Mouse (Mus musculus) hindbrain, embryonic 16.5 days (tissue): Measurements from ENCODE around the gene Slc38a9. TPM values are rescaled to one million over a fixed set of nuclear protein-coding genes. Genes with fewer than 3 reads are reported as not detected.

Experiments used
- ATAC-seq: fragments of 200-750 bp; cut with Nextera tagmentation; 2 replicates; pipeline ENCODE4 v1.8.0; 2017; ENCODE audit warnings: moderate TSS enrichment, moderate library complexity
- H3K27ac ChIP-seq: fragments of 300-500 bp; sonication (generic); 2 replicates; pipeline ENCODE4 v1.5.1; 2014; ENCODE audit warnings: low read depth, mild to moderate bottlenecking, control low read depth, low read length, moderate library complexity
- H3K27me3 ChIP-seq: fragments of 300-500 bp; sonication (generic); replicated peaks from 2 replicates; pipeline ENCODE4 v1.6.1; 2014; ENCODE audit warnings: low read length; ENCODE audit not compliant: control insufficient read depth, insufficient read depth
- H3K36me3 ChIP-seq: fragments of 300-500 bp; sonication (generic); 2 replicates; pipeline ENCODE4 v1.6.1; 2014; ENCODE audit warnings: mild to moderate bottlenecking, low read length, moderate library complexity, mixed read lengths; ENCODE audit not compliant: control insufficient read depth, insufficient read depth
- H3K4me1 ChIP-seq: fragments of 300-500 bp; sonication (generic); 2 replicates; pipeline ENCODE4 v1.6.1; 2014; ENCODE audit warnings: low read depth, low read length; ENCODE audit not compliant: control insufficient read depth, insufficient read depth
- H3K4me2 ChIP-seq: fragments of 300-500 bp; sonication (generic); 2 replicates; pipeline ENCODE4 v1.6.1; 2014; ENCODE audit warnings: mild to moderate bottlenecking, low read length, control low read depth, moderate library complexity
- H3K4me3 ChIP-seq: fragments of 300-500 bp; sonication (generic); 2 replicates; pipeline ENCODE4 v1.5.1; 2014; ENCODE audit warnings: mild to moderate bottlenecking, low read length, control low read depth, moderate library complexity
- H3K9ac ChIP-seq: fragments of 300-500 bp; sonication (generic); 2 replicates; pipeline ENCODE4 v1.6.1; 2014; ENCODE audit warnings: low read depth, mild to moderate bottlenecking, control low read depth, low read length, moderate library complexity
- H3K9me3 ChIP-seq: fragments of 300-500 bp; sonication (generic); 2 replicates; pipeline ENCODE4 v1.6.1; 2014; ENCODE audit warnings: mild to moderate bottlenecking, low read length, moderate library complexity; ENCODE audit not compliant: control insufficient read depth
- WGBS: fragments of 180-500 bp; shearing (Covaris S2); extraction: QIAGEN DNeasy Blood & Tissue Kit; methylation state at CpG from one replicate; pipeline ENCODE4 v1.1.7; 2014; 5-methylcytosine and 5-hydroxymethylcytosine counted together
- polyA plus RNA-seq: library from polyadenylated mRNA; unstranded; fragments of >200 nt; fragmentation: Nextera tagmentation; extraction: Ambion mirVana; gene quantifications from 2 replicates; pipeline ENCODE4 v1.2.1, GENCODE M21; 2015

The Slc38a9 gene
- polyA plus RNA-seq, 1 experiment from 2014 or later: 22.6 TPM

DNA sequence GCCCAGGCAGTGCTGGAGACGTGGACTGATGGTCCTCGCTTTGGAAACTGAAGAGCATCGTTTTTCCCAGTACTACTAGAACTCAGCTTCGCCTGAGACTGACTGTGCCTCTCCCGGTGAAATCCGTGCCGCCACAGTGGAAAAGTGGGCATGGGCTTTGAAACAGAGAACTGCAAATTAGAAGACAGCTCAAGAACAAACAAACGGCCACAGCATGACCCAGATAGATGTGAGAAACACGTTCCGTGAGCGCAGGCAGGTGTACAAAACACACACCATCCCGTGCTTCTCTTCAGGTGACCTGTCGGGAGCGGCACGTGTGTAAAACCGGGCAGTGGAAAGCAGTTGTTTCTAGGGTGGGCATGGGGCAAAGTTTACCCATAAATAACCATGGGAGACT is 77.5 kb downstream of the Slc38a9 start:
- 90% methylated on average over 16 of the region's 16 CpGs for WGBS
- no peaks in the 10 kb centered on the region for H3K9me3 ChIP-seq
- H3K9ac ChIP-seq: no peak overlapping the region
- no peak for ATAC-seq
- no peaks in the 10 kb centered on the region for H3K36me3 ChIP-seq
- no peak overlapping the region for H3K4me3 ChIP-seq
- H3K4me2 ChIP-seq: no peak overlapping the region
- H3K4me1 ChIP-seq: no peaks in the 10 kb centered on the region
- no peak overlapping the region for H3K27ac ChIP-seq
- no peaks in the 10 kb centered on the region for H3K27me3 ChIP-seq

DNA sequence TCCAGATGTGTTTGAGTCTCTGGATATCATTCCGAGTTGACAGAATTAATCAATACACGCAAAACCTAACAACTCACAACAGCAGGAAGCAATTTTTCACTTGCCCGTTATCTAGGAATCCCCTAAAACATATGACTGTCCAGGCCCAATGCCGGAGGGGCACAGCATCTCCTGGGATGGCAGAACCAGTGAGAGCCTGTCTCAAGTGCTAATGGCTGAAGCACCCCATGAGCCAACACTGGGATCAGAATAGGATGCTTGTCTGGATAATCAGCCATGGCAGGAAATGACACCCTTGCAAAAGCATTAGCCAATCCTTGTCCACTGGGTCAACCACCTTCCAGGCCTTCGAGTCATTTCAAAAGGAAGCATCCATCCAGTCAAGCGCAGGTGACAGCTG is 79.5 kb downstream of the Slc38a9 start:
- no peaks in the 10 kb centered on the region for H3K36me3 ChIP-seq
- no peak overlapping the region for H3K4me3 ChIP-seq
- no peak overlapping the region for H3K4me2 ChIP-seq
- no peak overlapping the region for H3K27ac ChIP-seq
- WGBS: 87% methylated on average over 6 of the region's 6 CpGs
- no peak overlapping the region for H3K9ac ChIP-seq
- no peaks in the 10 kb centered on the region for H3K9me3 ChIP-seq
- no peak for ATAC-seq
- no peaks in the 10 kb centered on the region for H3K27me3 ChIP-seq
- no peaks in the 10 kb centered on the region for H3K4me1 ChIP-seq

DNA sequence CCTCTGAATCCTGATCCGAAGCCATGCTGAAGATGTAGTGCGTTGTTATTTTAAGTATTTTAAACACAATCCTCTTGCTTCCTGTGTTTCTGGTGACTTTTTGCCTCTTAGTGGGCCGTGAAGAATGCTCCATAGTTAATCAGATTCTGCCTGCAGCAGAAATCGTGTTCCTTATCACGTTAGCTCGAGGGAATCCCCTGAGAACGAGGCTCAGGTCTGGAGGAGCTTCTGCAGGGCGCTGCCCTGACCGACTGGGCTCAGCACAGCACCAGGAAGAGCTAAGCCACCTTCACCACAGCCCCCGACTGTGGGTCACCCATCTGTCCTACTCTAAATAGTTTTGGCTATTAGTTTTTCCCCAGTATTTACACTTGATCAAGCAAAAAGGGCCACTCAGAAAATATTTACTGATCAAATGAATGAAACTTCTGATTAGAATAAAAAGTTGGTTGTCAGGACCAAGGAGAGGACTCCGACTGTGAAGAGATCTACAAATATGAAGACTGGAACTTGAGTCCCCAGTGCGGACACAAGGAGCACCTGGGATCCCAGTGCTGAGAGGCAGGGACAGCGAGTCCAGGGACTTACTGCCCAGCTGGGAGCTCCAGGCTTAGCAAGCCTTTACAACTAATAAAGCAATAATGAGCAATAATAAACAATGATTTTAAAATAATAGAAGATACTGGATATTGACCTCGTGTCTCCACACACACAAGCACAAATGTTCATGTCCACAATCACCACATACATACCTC is 81.7 kb downstream of the Slc38a9 start:
- Histone ChIP-seq H3K9ac (no peak overlapping the region), H3K4me3 (no peak overlapping the region), H3K4me2 (no peak overlapping the region), H3K4me1 (no peaks in the 10 kb centered on the region), H3K27ac (no peak overlapping the region), H3K36me3 (no peaks in the 10 kb centered on the region), H3K9me3 (no peaks in the 10 kb centered on the region), H3K27me3 (no peaks in the 10 kb centered on the region)
- WGBS: 68% methylated on average over 14 of the region's 14 CpGs
- ATAC-seq: no peak

DNA sequence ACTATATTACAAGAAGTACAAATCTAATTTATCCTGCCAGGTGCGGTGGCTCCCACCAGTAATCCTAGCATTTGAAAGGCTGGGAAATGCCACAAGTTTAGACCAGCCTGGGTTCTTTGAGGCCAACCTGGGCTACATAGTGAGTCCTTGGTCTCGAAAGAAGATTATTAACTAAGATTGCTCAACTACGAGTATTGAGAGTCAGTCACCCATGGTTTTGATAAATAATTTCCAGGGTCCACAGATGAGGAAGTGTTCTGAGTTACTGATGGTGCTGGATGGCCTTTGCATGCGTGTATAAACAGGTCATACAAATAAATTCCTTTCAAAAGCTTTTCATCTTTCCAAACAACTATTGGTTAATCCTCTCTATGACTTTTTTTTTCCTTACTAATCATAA is 83.1 kb downstream of the Slc38a9 start:
- no peak overlapping the region for H3K4me3 ChIP-seq
- ATAC-seq: no peak
- no peak overlapping the region for H3K9ac ChIP-seq
- no peaks in the 10 kb centered on the region for H3K4me1 ChIP-seq
- H3K4me2 ChIP-seq: no peak overlapping the region
- H3K27ac ChIP-seq: no peak overlapping the region
- H3K27me3 ChIP-seq: no peaks in the 10 kb centered on the region
- no peaks in the 10 kb centered on the region for H3K36me3 ChIP-seq
- H3K9me3 ChIP-seq: no peaks in the 10 kb centered on the region
- 92% methylated on average over 4 of the region's 4 CpGs for WGBS

- Histone ChIP-seq H3K27ac (no peak overlapping the region), H3K4me2 (no peak overlapping the region), H3K4me1 (no peaks in the 10 kb centered on the region), H3K9ac (no peak overlapping the region), H3K9me3 (no peaks in the 10 kb centered on the region), H3K4me3 (no peak overlapping the region), H3K27me3 (no peaks in the 10 kb centered on the region), H3K36me3 (no peaks in the 10 kb centered on the region)
- no peak for ATAC-seq
- WGBS: 83% methylated on average over 15 of the region's 15 CpGs
These were observed 83.7 kb downstream of the Slc38a9 start for GRCm38 (mm10) chr13:112744061-112744849.

GRCm38 (mm10) chr13:112745936-112746694 is 85.6 kb downstream of the Slc38a9 start:
- WGBS: 82% methylated on average over 5 of the region's 5 CpGs
- Histone ChIP-seq H3K27ac (no peak overlapping the region), H3K4me3 (no peak overlapping the region), H3K4me2 (no peak overlapping the region), H3K36me3 (no peaks in the 10 kb centered on the region), H3K9ac (no peak overlapping the region), H3K27me3 (no peaks in the 10 kb centered on the region), H3K4me1 (no peaks in the 10 kb centered on the region; the same call in 1 of the 2 replicates), H3K9me3 (no peaks in the 10 kb centered on the region)
- ATAC-seq: no peak

DNA sequence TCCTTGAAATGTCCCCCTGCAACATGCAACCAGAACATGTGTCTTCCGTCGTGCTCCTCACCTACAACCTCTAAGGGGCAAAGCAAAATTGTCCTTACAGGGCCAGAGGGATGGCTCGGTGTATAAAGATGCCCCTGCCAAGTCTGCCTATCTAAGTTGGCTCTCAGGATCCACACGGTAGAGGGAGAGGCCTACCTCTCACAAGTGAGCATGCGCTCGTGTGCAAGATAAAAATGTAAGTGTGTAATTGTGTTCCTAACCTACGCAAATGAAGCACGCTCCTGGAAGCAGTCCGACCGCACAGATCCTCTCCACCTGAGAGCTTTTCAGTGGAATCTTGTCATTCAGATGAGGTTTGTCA is 86.1 kb downstream of the Slc38a9 start:
- WGBS: 92% methylated on average over 10 of the region's 10 CpGs
- no peaks in the 10 kb centered on the region for H3K36me3 ChIP-seq
- H3K4me3 ChIP-seq: no peak overlapping the region
- no peaks in the 10 kb centered on the region for H3K9me3 ChIP-seq
- no peak overlapping the region for H3K9ac ChIP-seq
- H3K27me3 ChIP-seq: no peaks in the 10 kb centered on the region
- ATAC-seq: no peak
- peaks cover 4% of the 10 kb centered on the region; the same call in 1 of the 2 replicates for H3K4me1 ChIP-seq
- no peak overlapping the region for H3K4me2 ChIP-seq
- no peak overlapping the region for H3K27ac ChIP-seq

DNA sequence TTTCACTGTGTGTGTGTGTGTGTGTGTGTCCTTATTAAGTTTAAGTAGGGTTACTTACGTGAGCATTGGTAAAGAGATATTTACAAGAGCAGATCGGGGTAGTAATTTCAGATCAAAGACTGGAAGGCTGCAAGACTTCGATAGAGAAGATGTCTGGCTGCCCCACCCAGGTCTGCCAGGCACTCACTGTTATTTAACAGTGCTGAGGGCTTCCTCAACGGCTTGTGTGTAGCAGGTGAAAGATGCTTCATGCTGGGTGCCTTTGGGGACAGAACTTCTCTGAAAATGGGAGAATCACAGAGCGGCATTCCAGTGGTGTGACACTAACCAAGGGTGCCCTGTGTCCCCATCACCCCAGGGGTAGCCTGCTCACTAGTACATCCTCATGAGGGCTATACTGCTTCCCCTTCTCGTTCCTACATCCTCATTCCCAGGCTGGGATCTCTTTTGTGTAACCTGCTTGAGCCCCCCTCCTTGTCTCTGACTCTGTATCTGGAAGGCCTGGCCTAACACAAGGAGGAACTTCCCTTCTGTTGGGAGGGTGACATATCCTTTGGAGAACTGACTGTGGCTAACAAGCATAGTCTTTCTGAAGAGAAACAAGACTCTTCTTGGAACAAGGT is 87.4 kb downstream of the Slc38a9 start:
- peaks cover 6% of the 10 kb centered on the region; the same call in 1 of the 2 replicates for H3K4me1 ChIP-seq
- H3K9ac ChIP-seq: no peak overlapping the region
- H3K27me3 ChIP-seq: no peaks in the 10 kb centered on the region
- H3K27ac ChIP-seq: no peak overlapping the region
- H3K4me2 ChIP-seq: no peak overlapping the region
- no peaks in the 10 kb centered on the region for H3K9me3 ChIP-seq
- ATAC-seq: no peak
- 80% methylated on average over 6 of the region's 6 CpGs for WGBS
- no peak overlapping the region for H3K4me3 ChIP-seq
- no peaks in the 10 kb centered on the region for H3K36me3 ChIP-seq
